Mouse (Mus musculus): ENCODE results near the gene Nrcam.

- no peak for TF ChIP-seq POLR2A (IDR thresholded peaks at IDR 0.05; ENCODE audit: low read depth, low read length)
- no peak for TF ChIP-seq CTCF (IDR thresholded peaks at IDR 0.05; ENCODE audit: extremely low read depth, insufficient read length, insufficient replicate concordance, low read depth, low read length)
Measured at GRCm38 (mm10) chr12:44380805-44381204, 52.1 kb downstream of the Nrcam start.

All from small intestine, adult 2 months (tissue).